In genomic region chr11:114862687-114863086, GRCm38 (mm10) we compare ENCODE assay signal across 23 mouse cellular contexts. TPM values are rescaled to one million over a fixed set of nuclear protein-coding genes. Genes with fewer than 3 reads are reported as not detected.
DNase-seq lines count a peak whose midpoint lies in the region; ATAC-seq and TF ChIP-seq lines count a peak whose summit lies in the region.
"Had no signal": no experiment of that assay in that cellular context is flagged by ENCODE, and none has a peak within 500 bp of the region (broad histone marks: within the 10 kb centered on the region; RNA-seq: fewer than 3 reads in every experiment).

No protein-coding gene starts in this region.

- ATAC-seq in kidney, postnatal 0 days (replicated peaks; ENCODE audit: low FRiP score, low read depth): no peak
- no peak for ATAC-seq in lung, embryonic 14.5 days (ENCODE audit: insufficient read depth)
- ATAC-seq: forebrain, embryonic 14.5 days; hindbrain, embryonic 16.5 days had no signal

- DNase-seq in gastrocnemius, adult 2 months: no peak
- DNase-seq in gastrocnemius, adult 18-20 months (ENCODE audit: low spot score): no peak
- DNase-seq in kidney, postnatal 0 days (ENCODE audit: low spot score): no peak
- no peak for DNase-seq in kidney, adult 11 months
- DNase-seq in lung, embryonic 14.5 days: no peak
- DNase-seq in lung, postnatal 10 days: no peak
- peak; percentile 43 for DNase-seq in A20 (ENCODE audit: low read depth, low spot score)
- DNase-seq in embryo, embryonic 10.5 days (ENCODE audit: low spot score): no peak
- DNase-seq: adrenal gland, adult 8-10 months; adrenal gland, postnatal 36 days; cerebellum, postnatal 10 days; embryo, embryonic 11 days; gastrocnemius, postnatal 25 days; heart, postnatal 10 days; heart, postnatal 4 days had no signal

- 82% methylated on average over 3 of the region's 3 CpGs for WGBS in kidney, postnatal 0 days
- WGBS in lung, embryonic 14.5 days: 85% methylated on average over 3 of the region's 3 CpGs

- no peak overlapping the region for H3K4me3 ChIP-seq in gastrocnemius, adult 2 months
- H3K4me3 ChIP-seq in kidney, postnatal 0 days (replicated peaks; ENCODE audit: low read depth, low read length): no peak overlapping the region
- H3K4me3 ChIP-seq in lung, embryonic 14.5 days (ENCODE audit: low read depth, low read length): no peak overlapping the region
- H3K4me3 ChIP-seq: embryonic facial prominence, embryonic 15.5 days; erythroblast, embryonic 14.5 days; forebrain, embryonic 10.5 days; hindbrain, embryonic 12.5 days had no signal

- H3K27me3 ChIP-seq in kidney, postnatal 0 days (ENCODE audit: insufficient read depth, low read length): no peaks in the 10 kb centered on the region
- H3K27me3 ChIP-seq in lung, embryonic 14.5 days (ENCODE audit: insufficient read depth, low read length): no peaks in the 10 kb centered on the region
- H3K27me3 ChIP-seq: embryonic facial prominence, embryonic 15.5 days; hindbrain, embryonic 12.5 days had no signal

- H3K9ac ChIP-seq in kidney, postnatal 0 days (ENCODE audit: low read depth, low read length): no peak overlapping the region
- H3K9ac ChIP-seq in lung, embryonic 14.5 days: no peak overlapping the region
- H3K9ac ChIP-seq: embryonic facial prominence, embryonic 15.5 days; hindbrain, embryonic 12.5 days had no signal

- H3K9me3 ChIP-seq in kidney, postnatal 0 days (replicated peaks; ENCODE audit: low read length): no peaks in the 10 kb centered on the region
- H3K9me3 ChIP-seq in lung, embryonic 14.5 days (ENCODE audit: low read depth, low read length): no peaks in the 10 kb centered on the region
- H3K9me3 ChIP-seq: embryonic facial prominence, embryonic 15.5 days; hindbrain, embryonic 12.5 days had no signal

- peak; percentile 6; the same call in 1 of the 2 replicates for TF ChIP-seq CTCF in gastrocnemius, adult 2 months (IDR thresholded peaks at IDR 0.05)
- peak; percentile 19; the same call in 1 of the 2 replicates for TF ChIP-seq CTCF in kidney, postnatal 0 days (IDR thresholded peaks at IDR 0.05; ENCODE audit: low read depth)
- peak; percentile 18; the same call in 1 of the 2 replicates for TF ChIP-seq CTCF in lung, embryonic 14.5 days (IDR thresholded peaks at IDR 0.05; ENCODE audit: low read depth)

- H3K27ac ChIP-seq in gastrocnemius, adult 2 months: no peak overlapping the region
- no peak overlapping the region for H3K27ac ChIP-seq in kidney, postnatal 0 days
- H3K27ac ChIP-seq in lung, embryonic 14.5 days (ENCODE audit: low read depth): no peak overlapping the region
- H3K27ac ChIP-seq: embryonic facial prominence, embryonic 15.5 days; forebrain, embryonic 10.5 days; hindbrain, embryonic 12.5 days had no signal

- H3K36me3 ChIP-seq in kidney, postnatal 0 days (ENCODE audit: insufficient read depth, low read length): peaks cover 15% of the 10 kb centered on the region
- peaks cover 18% of the 10 kb centered on the region for H3K36me3 ChIP-seq in lung, embryonic 14.5 days (ENCODE audit: insufficient read depth)
- H3K36me3 ChIP-seq: G1E; hindbrain, embryonic 12.5 days had no signal

- H3K4me1 ChIP-seq in kidney, postnatal 0 days (replicated peaks; ENCODE audit: insufficient read depth, low read length): peaks cover 20% of the 10 kb centered on the region
- peaks cover 15% of the 10 kb centered on the region for H3K4me1 ChIP-seq in lung, embryonic 14.5 days (ENCODE audit: insufficient read depth)

- intact Hi-C loops in gastrocnemius, adult 2 months (cut with DNase I): no loop called here

- no peak overlapping the region for H3K4me2 ChIP-seq in kidney, postnatal 0 days (ENCODE audit: low read length)
- no peak overlapping the region for H3K4me2 ChIP-seq in lung, embryonic 14.5 days
- H3K4me2 ChIP-seq: embryonic facial prominence, embryonic 15.5 days; hindbrain, embryonic 12.5 days had no signal

RNA-seq across cellular contexts. Expression of gene Gprc5c, which starts 11.7 kb away (rescaled TPM):
- total RNA-seq in gastrocnemius, adult 2 months (2021): 10 to 100 TPM; 45.4 to 82.1 TPM
- 10 to 100 TPM; 39.7 to 43.7 TPM for total RNA-seq in gastrocnemius, adult 18-20 months (2021)
- polyA plus RNA-seq in kidney, postnatal 0 days (2015; fragmentation: Nextera tagmentation; extraction: Ambion mirVana): 118 and 131 TPM in 2 replicates
- polyA plus RNA-seq in lung, embryonic 14.5 days (2014; fragmentation: Nextera tagmentation; extraction: Ambion mirVana): 34.7 and 39.2 TPM in 2 replicates
- total RNA-seq: granulocyte monocyte progenitor cell, adult 5-6 weeks had no signal
- polyA plus RNA-seq: G1E had no signal

RNA-seq across cellular contexts. Expression of gene Cd300a, which starts 27.2 kb away (rescaled TPM):
- under 1 TPM; 0.50 to 0.66 TPM for total RNA-seq in gastrocnemius, adult 2 months (2021)
- under 1 TPM; 0.59 to 0.81 TPM for total RNA-seq in gastrocnemius, adult 18-20 months (2021)
- 1.5 and 1.7 TPM in 2 replicates for polyA plus RNA-seq in kidney, postnatal 0 days (2015; fragmentation: Nextera tagmentation; extraction: Ambion mirVana)
- polyA plus RNA-seq in lung, embryonic 14.5 days (2014; fragmentation: Nextera tagmentation; extraction: Ambion mirVana): 0.75 and 1.7 TPM in 2 replicates
- polyA plus RNA-seq: erythroblast, embryonic 14.5 days; G1E had no signal
